Mouse (Mus musculus) embryonic facial prominence, embryonic 11.5 days (tissue): Measurements from ENCODE around the gene Tbl1x. TPM values are rescaled to one million over a fixed set of nuclear protein-coding genes. Genes with fewer than 3 reads are reported as not detected.

Experiments used
- ATAC-seq: fragments of 200-750 bp; cut with Nextera tagmentation; replicated peaks from 2 replicates; pipeline ENCODE4 v1.8.0; 2017; ENCODE audit warnings: low read depth; ENCODE audit not compliant: insufficient number of reproducible peaks, low FRiP score, low TSS enrichment
- DNase-seq: peaks from one replicate; pipeline ENCODE4 v3.0.0-alpha.2; 2015; ENCODE audit warnings: low spot score
- H3K27ac ChIP-seq: fragments of 300-500 bp; sonication (generic); replicated peaks from 2 replicates; pipeline ENCODE4 v1.5.1; 2014; ENCODE audit warnings: mild to moderate bottlenecking, low read depth, low read length, control low read depth
- H3K27me3 ChIP-seq: fragments of 300-500 bp; sonication (generic); 2 replicates; pipeline ENCODE4 v1.6.1; 2014; ENCODE audit warnings: mild to moderate bottlenecking, low read length, moderate library complexity, mixed read lengths; ENCODE audit not compliant: control insufficient read depth, insufficient read depth
- H3K36me3 ChIP-seq: fragments of 300-500 bp; sonication (generic); replicated peaks from 2 replicates; pipeline ENCODE4 v1.6.1; 2014; ENCODE audit warnings: low read depth, mild to moderate bottlenecking, low read length, moderate library complexity, mixed read lengths; ENCODE audit not compliant: control insufficient read depth, insufficient read depth
- H3K4me1 ChIP-seq: fragments of 300-500 bp; sonication (generic); 2 replicates; pipeline ENCODE4 v1.6.1; 2014; ENCODE audit warnings: low read length, mixed read lengths; ENCODE audit not compliant: control insufficient read depth, insufficient read depth
- H3K4me2 ChIP-seq: fragments of 300-500 bp; sonication (generic); 2 replicates; pipeline ENCODE4 v1.6.1; 2014; ENCODE audit warnings: low read depth, mild to moderate bottlenecking, control low read depth, low read length, moderate library complexity
- H3K4me3 ChIP-seq: fragments of 300-500 bp; sonication (generic); 2 replicates; pipeline ENCODE4 v1.5.1; 2014; ENCODE audit warnings: low read depth, low read length, control low read depth
- H3K9ac ChIP-seq: fragments of 300-500 bp; sonication (generic); replicated peaks from 2 replicates; pipeline ENCODE4 v1.6.1; 2014; ENCODE audit warnings: mild to moderate bottlenecking, control low read depth, low read length
- H3K9me3 ChIP-seq: fragments of 300-500 bp; sonication (generic); replicated peaks from 2 replicates; pipeline ENCODE4 v1.6.1; 2016; ENCODE audit warnings: mild to moderate bottlenecking, low read length, inconsistent platforms, mixed read lengths; ENCODE audit not compliant: control insufficient read depth
- WGBS: fragments of 180-500 bp; shearing (Covaris S2); extraction: QIAGEN DNeasy Blood & Tissue Kit; methylation state at CpG from one replicate; pipeline ENCODE4 v1.1.7; 2014; 5-methylcytosine and 5-hydroxymethylcytosine counted together
- polyA plus RNA-seq: library from polyadenylated mRNA; unstranded; fragments of >200 nt; fragmentation: Nextera tagmentation; extraction: Ambion mirVana; gene quantifications from 2 replicates; pipeline ENCODE4 v1.2.1, GENCODE M21; 2014

Gene Tbl1x
- polyA plus RNA-seq, 1 experiment from 2014 or later: 98.8 TPM

DNA sequence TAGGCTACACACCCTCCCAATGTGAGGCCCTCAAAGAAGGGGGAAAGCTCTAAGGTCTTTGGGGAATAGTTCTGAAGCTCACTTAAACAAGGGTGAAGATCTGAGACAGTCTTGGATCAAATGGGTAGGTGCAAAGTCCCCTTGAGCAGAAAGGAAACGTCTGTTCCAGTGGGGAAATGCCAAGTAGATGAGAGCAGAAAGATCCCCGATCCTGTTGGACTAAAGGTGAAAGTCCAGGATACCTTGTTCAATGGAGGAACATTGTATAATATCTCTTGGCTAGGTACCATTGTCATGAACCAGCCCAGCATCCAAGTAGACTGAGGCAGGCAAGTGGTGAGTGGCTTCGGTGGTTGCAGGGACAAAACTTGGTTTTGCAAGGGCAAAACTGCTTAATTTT is 152.5 kb downstream of the Tbl1x start:
- no peak overlapping the region for H3K27ac ChIP-seq
- no peaks in the 10 kb centered on the region for H3K9me3 ChIP-seq
- DNase-seq (no peak), ATAC-seq (no peak)
- no peak overlapping the region for H3K4me2 ChIP-seq
- WGBS: 63% methylated on average over 3 of the region's 3 CpGs
- no peaks in the 10 kb centered on the region; the same call in 1 of the 2 replicates for H3K36me3 ChIP-seq
- H3K27me3 ChIP-seq: no peaks in the 10 kb centered on the region
- no peak overlapping the region for H3K4me3 ChIP-seq
- no peak overlapping the region for H3K9ac ChIP-seq
- H3K4me1 ChIP-seq: no peaks in the 10 kb centered on the region

- Histone ChIP-seq H3K36me3 (no peaks in the 10 kb centered on the region), H3K4me2 (no peak overlapping the region), H3K27ac (no peak overlapping the region), H3K9me3 (no peaks in the 10 kb centered on the region), H3K9ac (no peak overlapping the region), H3K4me3 (no peak overlapping the region), H3K27me3 (no peaks in the 10 kb centered on the region), H3K4me1 (no peaks in the 10 kb centered on the region)
- DNase-seq: no peak
- ATAC-seq: no peak
- WGBS: 82% methylated on average over 2 of the region's 2 CpGs
Observed at GRCm38 (mm10) chrX:77665030-77665429, 154.2 kb downstream of the Tbl1x start.

- 84% methylated on average over 1 of the region's 1 CpGs for WGBS
- Histone ChIP-seq H3K9me3 (no peaks in the 10 kb centered on the region), H3K9ac (no peak overlapping the region), H3K27me3 (no peaks in the 10 kb centered on the region), H3K36me3 (no peaks in the 10 kb centered on the region), H3K4me1 (no peaks in the 10 kb centered on the region), H3K4me2 (no peak overlapping the region), H3K4me3 (no peak overlapping the region), H3K27ac (no peak overlapping the region)
- no peak for DNase-seq
- ATAC-seq: no peak
Observed at GRCm38 (mm10) chrX:77666911-77667310, 156.1 kb downstream of the Tbl1x start.

DNA sequence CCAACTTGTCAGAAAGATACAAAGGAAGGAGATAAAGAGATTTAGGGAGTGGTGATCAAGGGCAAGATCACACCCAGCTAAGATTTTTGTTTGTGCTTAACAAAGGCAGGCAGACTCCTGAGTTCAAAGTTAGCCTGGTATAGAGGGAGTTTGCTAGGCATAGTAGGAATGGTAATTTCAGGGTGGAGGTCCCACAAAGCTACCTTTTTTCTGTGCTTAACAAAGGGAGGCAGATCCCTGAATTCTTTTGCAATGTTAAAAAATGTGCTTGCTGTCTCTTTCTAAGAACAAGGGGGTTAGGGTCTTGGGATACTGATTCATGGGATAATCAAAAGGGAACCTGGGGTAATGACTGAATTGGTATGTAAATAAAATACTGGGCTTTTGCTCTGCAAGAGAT is 156.6 kb downstream of the Tbl1x start:
- ATAC-seq (no peak), DNase-seq (no peak)
- Histone ChIP-seq H3K36me3 (no peaks in the 10 kb centered on the region), H3K9ac (no peak overlapping the region), H3K27me3 (no peaks in the 10 kb centered on the region), H3K4me3 (no peak overlapping the region), H3K4me2 (no peak overlapping the region), H3K27ac (no peak overlapping the region), H3K4me1 (no peaks in the 10 kb centered on the region), H3K9me3 (no peaks in the 10 kb centered on the region)

DNA sequence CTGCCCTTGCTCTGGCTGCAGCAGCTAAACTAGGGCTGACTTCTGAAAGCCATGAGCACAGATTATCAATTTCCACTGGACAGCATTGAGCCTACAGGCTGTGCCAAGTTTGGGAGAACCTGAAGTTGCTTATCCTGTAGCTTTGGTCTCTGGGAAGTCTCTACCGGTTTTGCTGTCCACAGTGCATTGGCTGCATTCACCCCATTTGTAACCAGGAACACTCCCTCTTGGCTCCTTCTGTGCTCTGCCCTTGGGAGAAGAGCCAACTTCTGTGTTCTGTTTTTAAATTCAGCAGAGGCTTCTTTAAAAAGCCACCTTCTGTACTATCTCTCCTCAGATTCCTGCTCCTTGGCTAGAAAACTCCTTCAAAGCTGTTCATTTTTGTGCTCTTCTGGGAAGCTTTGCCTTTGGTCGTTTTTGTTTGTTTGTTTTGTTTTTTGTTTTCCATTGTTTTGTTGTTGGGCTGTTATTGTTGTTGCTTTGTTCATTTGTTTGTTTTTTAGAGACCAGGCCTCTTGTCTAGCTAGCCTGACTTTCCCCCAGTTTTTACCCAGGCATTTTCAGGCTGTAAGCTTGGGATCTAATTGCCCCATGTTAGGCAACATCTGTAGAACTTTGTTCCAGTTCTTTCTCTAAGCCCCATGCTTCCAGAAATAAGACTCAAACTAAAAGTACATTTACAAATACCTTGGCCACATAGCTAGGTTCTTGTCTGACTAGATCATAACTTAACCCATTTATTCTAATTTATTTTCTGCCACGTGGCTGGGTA is 159.2 kb downstream of the Tbl1x start:
- Histone ChIP-seq H3K36me3 (no peaks in the 10 kb centered on the region), H3K9me3 (no peaks in the 10 kb centered on the region), H3K9ac (no peak overlapping the region), H3K4me1 (no peaks in the 10 kb centered on the region), H3K27me3 (no peaks in the 10 kb centered on the region), H3K4me2 (no peak overlapping the region), H3K27ac (no peak overlapping the region), H3K4me3 (no peak overlapping the region)
- 63% methylated on average over 3 of the region's 3 CpGs for WGBS
- ATAC-seq (no peak), DNase-seq (no peak)
